Mouse (Mus musculus) limb, embryonic 15.5 days (tissue): ENCODE measurements around the gene Il12b. TPM values are rescaled to one million over a fixed set of nuclear protein-coding genes. Genes with fewer than 3 reads are reported as not detected.

ENCODE experiments used
- ATAC-seq: fragments of 200-750 bp; cut with Nextera tagmentation; 2 replicates; pipeline ENCODE4 v1.8.0; 2017; ENCODE audit warnings: low read depth, moderate TSS enrichment; ENCODE audit not compliant: insufficient number of reproducible peaks, low FRiP score, low TSS enrichment
- H3K27ac ChIP-seq: fragments of 300-500 bp; sonication (generic); 2 replicates; pipeline ENCODE4 v1.5.1; 2015; ENCODE audit warnings: moderate library complexity, mild to moderate bottlenecking, inconsistent platforms
- H3K27me3 ChIP-seq: fragments of 300-500 bp; sonication (generic); 2 replicates; pipeline ENCODE4 v1.6.1; 2015; ENCODE audit warnings: inconsistent platforms
- H3K36me3 ChIP-seq: fragments of 300-500 bp; sonication (generic); 2 replicates; pipeline ENCODE4 v1.6.1; 2015; ENCODE audit warnings: inconsistent platforms
- H3K4me1 ChIP-seq: fragments of 300-500 bp; sonication (generic); 2 replicates; pipeline ENCODE4 v1.6.1; 2015; ENCODE audit warnings: inconsistent platforms
- H3K4me2 ChIP-seq: fragments of 300-500 bp; sonication (generic); 2 replicates; pipeline ENCODE4 v1.6.1; 2015; ENCODE audit warnings: mild to moderate bottlenecking, inconsistent platforms
- H3K4me3 ChIP-seq: fragments of 300-500 bp; sonication (generic); 2 replicates; pipeline ENCODE4 v1.5.1; 2015; ENCODE audit warnings: mild to moderate bottlenecking, inconsistent platforms
- H3K9ac ChIP-seq: fragments of 300-500 bp; sonication (generic); 2 replicates; pipeline ENCODE4 v1.6.1; 2015; ENCODE audit warnings: inconsistent platforms
- H3K9me3 ChIP-seq: fragments of 300-500 bp; sonication (generic); 2 replicates; pipeline ENCODE4 v1.6.1; 2016; ENCODE audit warnings: inconsistent platforms
- WGBS: fragments of 180-500 bp; shearing (Covaris S2); methylation state at CpG from one replicate; pipeline ENCODE4 v1.1.7; 2015; 5-methylcytosine and 5-hydroxymethylcytosine counted together
- polyA plus RNA-seq: library from polyadenylated mRNA; unstranded; fragments of >200 nt; fragmentation: Nextera tagmentation; extraction: Ambion mirVana; gene quantifications from 2 replicates; pipeline ENCODE4 v1.2.1, GENCODE M21; 2015

The Il12b gene
- 0.08 and 0.12 TPM in 2 replicates for polyA plus RNA-seq

GRCm38 (mm10) chr11:44399763-44400162, at the start of gene Il12b:
TSS of gene Il12b (plus strand) at chr11:44400063.
- peak within 1 kb of the TSS; percentile 38 for H3K4me3 ChIP-seq
- H3K9me3 ChIP-seq, result no peaks in the 10 kb centered on the region
- H3K4me1 ChIP-seq, result peaks cover 6% of the 10 kb centered on the region; the same call in 1 of the 2 replicates
- H3K9ac ChIP-seq, result no peak within 1 kb of the TSS
- 0 out of 2 replicates have a peak, but pooled peaks cover 3% of the 10 kb centered on the region for H3K27me3 ChIP-seq
- 74% methylated on average over 6 of the region's 6 CpGs for WGBS
- H3K36me3 ChIP-seq, result no peaks in the 10 kb centered on the region
- ATAC-seq, result no peak
- peak within 1 kb of the TSS; percentile 64 for H3K4me2 ChIP-seq
- H3K27ac ChIP-seq, result no peak within 1 kb of the TSS

- H3K4me2 ChIP-seq, result no peak overlapping the region
- H3K9me3 ChIP-seq, result no peaks in the 10 kb centered on the region
- H3K27ac ChIP-seq, result no peak overlapping the region
- ATAC-seq, result no peak
- H3K36me3 ChIP-seq, result no peaks in the 10 kb centered on the region
- 76% methylated on average over 8 of the region's 8 CpGs for WGBS
- no peaks in the 10 kb centered on the region for H3K27me3 ChIP-seq
- H3K9ac ChIP-seq, result no peak overlapping the region
- no peak overlapping the region for H3K4me3 ChIP-seq
- H3K4me1 ChIP-seq, result no peaks in the 10 kb centered on the region
Observed at GRCm38 (mm10) chr11:44354860-44355470, 44.9 kb upstream of the Il12b start.

GRCm38 (mm10) chr11:44356171-44356570, 43.7 kb upstream of the Il12b start:
- no peaks in the 10 kb centered on the region for H3K4me1 ChIP-seq
- H3K36me3 ChIP-seq, result no peaks in the 10 kb centered on the region
- H3K27ac ChIP-seq, result no peak overlapping the region
- no peaks in the 10 kb centered on the region for H3K9me3 ChIP-seq
- no peaks in the 10 kb centered on the region for H3K27me3 ChIP-seq
- no peak for ATAC-seq
- 89% methylated on average over 4 of the region's 4 CpGs for WGBS
- no peak overlapping the region for H3K9ac ChIP-seq
- H3K4me2 ChIP-seq, result no peak overlapping the region
- no peak overlapping the region for H3K4me3 ChIP-seq

GRCm38 (mm10) chr11:44364536-44364935, 35.3 kb upstream of the Il12b start:
- Histone ChIP-seq H3K4me1 (no peaks in the 10 kb centered on the region), H3K27me3 (no peaks in the 10 kb centered on the region), H3K4me2 (no peak overlapping the region), H3K4me3 (no peak overlapping the region), H3K9me3 (no peaks in the 10 kb centered on the region), H3K36me3 (no peaks in the 10 kb centered on the region), H3K27ac (no peak overlapping the region), H3K9ac (no peak overlapping the region)
- no peak for ATAC-seq

- Histone ChIP-seq H3K9me3 (no peaks in the 10 kb centered on the region), H3K4me3 (no peak overlapping the region), H3K4me2 (no peak overlapping the region), H3K4me1 (no peaks in the 10 kb centered on the region), H3K36me3 (no peaks in the 10 kb centered on the region), H3K27ac (no peak overlapping the region), H3K9ac (no peak overlapping the region), H3K27me3 (no peaks in the 10 kb centered on the region)
- ATAC-seq, result no peak
- WGBS, result 54% methylated on average over 1 of the region's 1 CpGs
Observed at GRCm38 (mm10) chr11:44367711-44368110, 32.2 kb upstream of the Il12b start.

- H3K4me1 ChIP-seq, result no peaks in the 10 kb centered on the region
- no peaks in the 10 kb centered on the region for H3K27me3 ChIP-seq
- no peak overlapping the region for H3K4me3 ChIP-seq
- WGBS, result 70% methylated on average over 6 of the region's 6 CpGs
- H3K9ac ChIP-seq, result no peak overlapping the region
- no peak overlapping the region for H3K27ac ChIP-seq
- no peaks in the 10 kb centered on the region for H3K9me3 ChIP-seq
- no peak for ATAC-seq
- H3K4me2 ChIP-seq, result no peak overlapping the region
- no peaks in the 10 kb centered on the region for H3K36me3 ChIP-seq
Observed at GRCm38 (mm10) chr11:44372856-44373255, 27.0 kb upstream of the Il12b start.

GRCm38 (mm10) chr11:44377879-44378278, 22.0 kb upstream of the Il12b start:
- no peaks in the 10 kb centered on the region for H3K27me3 ChIP-seq
- no peak overlapping the region for H3K27ac ChIP-seq
- 89% methylated on average over 5 of the region's 5 CpGs for WGBS

GRCm38 (mm10) chr11:44380432-44381051, 19.3 kb upstream of the Il12b start:
- Histone ChIP-seq H3K27ac (no peak overlapping the region), H3K9ac (no peak overlapping the region), H3K4me1 (no peaks in the 10 kb centered on the region), H3K9me3 (no peaks in the 10 kb centered on the region), H3K4me3 (no peak overlapping the region), H3K27me3 (no peaks in the 10 kb centered on the region), H3K36me3 (no peaks in the 10 kb centered on the region), H3K4me2 (no peak overlapping the region)
- WGBS, result 68% methylated on average over 3 of the region's 3 CpGs
- no peak for ATAC-seq

More at GRCm38 (mm10) chr11:44377879-44378278, 22.0 kb upstream of the Il12b start:
- Histone ChIP-seq H3K9ac (no peak overlapping the region), H3K4me2 (no peak overlapping the region), H3K36me3 (no peaks in the 10 kb centered on the region), H3K9me3 (no peaks in the 10 kb centered on the region), H3K4me1 (no peaks in the 10 kb centered on the region), H3K4me3 (no peak overlapping the region)
- ATAC-seq, result no peak

GRCm38 (mm10) chr11:44382200-44382599, 17.7 kb upstream of the Il12b start:
- ATAC-seq, result no peak
- Histone ChIP-seq H3K4me3 (no peak overlapping the region), H3K4me2 (no peak overlapping the region), H3K36me3 (no peaks in the 10 kb centered on the region), H3K27ac (no peak overlapping the region), H3K27me3 (no peaks in the 10 kb centered on the region), H3K9ac (no peak overlapping the region), H3K9me3 (no peaks in the 10 kb centered on the region), H3K4me1 (no peaks in the 10 kb centered on the region)
- 53% methylated on average over 3 of the region's 3 CpGs for WGBS

GRCm38 (mm10) chr11:44387031-44387430, 12.8 kb upstream of the Il12b start:
- no peaks in the 10 kb centered on the region for H3K27me3 ChIP-seq
- H3K4me2 ChIP-seq, result no peak overlapping the region
- no peak for ATAC-seq
- H3K9ac ChIP-seq, result no peak overlapping the region
- WGBS, result 78% methylated on average over 2 of the region's 2 CpGs
- H3K36me3 ChIP-seq, result no peaks in the 10 kb centered on the region
- H3K27ac ChIP-seq, result no peak overlapping the region
- H3K4me3 ChIP-seq, result no peak overlapping the region
- no peaks in the 10 kb centered on the region for H3K9me3 ChIP-seq
- no peaks in the 10 kb centered on the region for H3K4me1 ChIP-seq

GRCm38 (mm10) chr11:44389993-44390701, 9.7 kb upstream of the Il12b start:
- H3K4me1 ChIP-seq, result no peaks in the 10 kb centered on the region
- no peak for ATAC-seq
- H3K27ac ChIP-seq, result no peak overlapping the region
- no peaks in the 10 kb centered on the region for H3K9me3 ChIP-seq
- H3K4me3 ChIP-seq, result no peak overlapping the region
- H3K36me3 ChIP-seq, result no peaks in the 10 kb centered on the region
- WGBS, result 16% methylated on average over 6 of the region's 6 CpGs
- no peaks in the 10 kb centered on the region for H3K27me3 ChIP-seq
- no peak overlapping the region for H3K9ac ChIP-seq
- H3K4me2 ChIP-seq, result no peak overlapping the region

GRCm38 (mm10) chr11:44393101-44393810, 6.6 kb upstream of the Il12b start:
- WGBS, result 72% methylated on average over 8 of the region's 8 CpGs
- ATAC-seq, result no peak
- no peak overlapping the region for H3K4me2 ChIP-seq

More at GRCm38 (mm10) chr11:44393101-44393810, 6.6 kb upstream of the Il12b start:
- H3K9me3 ChIP-seq, result no peaks in the 10 kb centered on the region
- H3K27ac ChIP-seq, result no peak overlapping the region
- H3K4me1 ChIP-seq, result 0 out of 2 replicates have a peak, but pooled peaks cover 1% of the 10 kb centered on the region
- no peak overlapping the region for H3K4me3 ChIP-seq
- no peak overlapping the region for H3K9ac ChIP-seq
- H3K36me3 ChIP-seq, result no peaks in the 10 kb centered on the region
- no peaks in the 10 kb centered on the region for H3K27me3 ChIP-seq
